In genomic region chr17:24817503-24817902, GRCm38 (mm10) we compare ENCODE assay signal across 13 mouse cellular contexts. TPM values are rescaled to one million over a fixed set of nuclear protein-coding genes. Genes with fewer than 3 reads are reported as not detected.
A peak's percentile ranks its signal among the peaks of the same experiment; 100 is the strongest.
DNase-seq lines count a peak whose midpoint lies in the region; ATAC-seq and TF ChIP-seq lines count a peak whose summit lies in the region.
"Had no signal": no experiment of that assay in that cellular context is flagged by ENCODE, and none has a peak within 500 bp of the region (broad histone marks: within the 10 kb centered on the region; RNA-seq: fewer than 3 reads in every experiment).

No protein-coding gene starts in this region.

- no peak for ATAC-seq in heart, postnatal 0 days (ENCODE audit: insufficient read depth, low read depth)
- ATAC-seq in liver, postnatal 0 days = no peak
- no peak for ATAC-seq in liver, embryonic 12.5 days
- ATAC-seq: midbrain, embryonic 16.5 days had no signal

- H3K9me3 ChIP-seq in heart, postnatal 0 days (replicated peaks; ENCODE audit: control insufficient read depth, low read length) = no peaks in the 10 kb centered on the region
- H3K9me3 ChIP-seq in liver, postnatal 0 days (ENCODE audit: low read length) = no peaks in the 10 kb centered on the region
- no peaks in the 10 kb centered on the region for H3K9me3 ChIP-seq in liver, embryonic 12.5 days (replicated peaks)
- H3K9me3 ChIP-seq: heart, embryonic 15.5 days had no signal

- no peak overlapping the region for H3K9ac ChIP-seq in heart, postnatal 0 days (replicated peaks; ENCODE audit: low read depth, low read length)
- H3K9ac ChIP-seq in liver, postnatal 0 days (replicated peaks) = no peak overlapping the region
- H3K9ac ChIP-seq in liver, embryonic 12.5 days = no peak overlapping the region
- H3K9ac ChIP-seq: heart, embryonic 15.5 days had no signal

- H3K4me1 ChIP-seq in heart, postnatal 0 days (ENCODE audit: control insufficient read depth, insufficient read depth) = no peaks in the 10 kb centered on the region
- no peaks in the 10 kb centered on the region; the same call in 1 of the 2 replicates for H3K4me1 ChIP-seq in liver, postnatal 0 days (ENCODE audit: insufficient read depth)
- H3K4me1 ChIP-seq in liver, embryonic 12.5 days = peaks cover 22% of the 10 kb centered on the region
- H3K4me1 ChIP-seq: heart, embryonic 15.5 days had no signal

- 27% methylated on average over 1 of the region's 1 CpGs for WGBS in heart, postnatal 0 days
- 44% methylated on average over 1 of the region's 1 CpGs for WGBS in liver, postnatal 0 days (ENCODE audit: insufficient replicate concordance)
- WGBS in liver, embryonic 12.5 days (ENCODE audit: insufficient replicate concordance) = 29% methylated on average over 1 of the region's 1 CpGs

- H3K36me3 ChIP-seq in heart, postnatal 0 days (replicated peaks; ENCODE audit: control insufficient read depth, insufficient read depth, low read length) = no peaks in the 10 kb centered on the region
- H3K36me3 ChIP-seq in liver, postnatal 0 days (replicated peaks; ENCODE audit: insufficient read depth, low read length) = no peaks in the 10 kb centered on the region
- H3K36me3 ChIP-seq in liver, embryonic 12.5 days = no peaks in the 10 kb centered on the region
- H3K36me3 ChIP-seq: heart, embryonic 15.5 days had no signal

- H3K27me3 ChIP-seq in heart, postnatal 0 days (ENCODE audit: control insufficient read depth, insufficient read depth, low read length) = no peaks in the 10 kb centered on the region
- H3K27me3 ChIP-seq in liver, postnatal 0 days (ENCODE audit: insufficient read depth, low read length) = no peaks in the 10 kb centered on the region
- no peaks in the 10 kb centered on the region; the same call in 1 of the 2 replicates for H3K27me3 ChIP-seq in liver, embryonic 12.5 days (replicated peaks)

- H3K4me2 ChIP-seq in heart, postnatal 0 days (ENCODE audit: low read depth, low read length) = no peak overlapping the region
- no peak overlapping the region for H3K4me2 ChIP-seq in liver, postnatal 0 days (ENCODE audit: low read depth, low read length)
- H3K4me2 ChIP-seq in liver, embryonic 12.5 days = no peak overlapping the region
- H3K4me2 ChIP-seq: heart, embryonic 15.5 days had no signal

- H3K27ac ChIP-seq in heart, postnatal 0 days (ENCODE audit: low read depth) = no peak overlapping the region
- peak overlapping the region; percentile 53 for H3K27ac ChIP-seq in liver, postnatal 0 days (ENCODE audit: low read depth)
- no peak overlapping the region for H3K27ac ChIP-seq in liver, embryonic 12.5 days
- H3K27ac ChIP-seq: heart, embryonic 15.5 days had no signal

- peak; percentile 43 for TF ChIP-seq CTCF in heart, postnatal 0 days (IDR thresholded peaks at IDR 0.05; ENCODE audit: low read depth)
- TF ChIP-seq CTCF in liver, postnatal 0 days (IDR thresholded peaks at IDR 0.05; ENCODE audit: low read depth) = peak; percentile 57

- DNase-seq in heart, postnatal 0 days (ENCODE audit: low spot score) = no peak
- no peak for DNase-seq in heart, postnatal 25 days (ENCODE audit: low spot score)
- DNase-seq in liver, postnatal 0 days = no peak
- peak; percentile 54 for DNase-seq in NIH3T3 (ENCODE audit: low read depth)
- peak; percentile 23 for DNase-seq in retina, postnatal 1 day
- no peak for DNase-seq in testis, postnatal 14 days (ENCODE audit: low spot score)
- DNase-seq: gastrocnemius, postnatal 25 days; thymus, adult 18-20 months had no signal

- no peak overlapping the region for H3K4me3 ChIP-seq in heart, postnatal 0 days (ENCODE audit: low read depth, low read length)
- H3K4me3 ChIP-seq in liver, postnatal 0 days (ENCODE audit: low read depth, low read length) = no peak overlapping the region
- H3K4me3 ChIP-seq in liver, embryonic 12.5 days = no peak overlapping the region
- H3K4me3 ChIP-seq: heart, embryonic 15.5 days had no signal

- intact Hi-C loops in heart, postnatal 25 days (cut with DNase I) = loop anchor here (1.0 kb wide), 1 partner anchor 72 kb away; no protein-coding TSS in a partner anchor

- TF ChIP-seq EP300 in heart, postnatal 0 days (IDR thresholded peaks at IDR 0.05; ENCODE audit: low read depth) = no peak
- no peak for TF ChIP-seq EP300 in liver, postnatal 0 days (IDR thresholded peaks at IDR 0.05; ENCODE audit: low read depth)

RNA-seq across cellular contexts. Expression of gene Meiob, which starts 13.4 kb away (rescaled TPM):
- not detected in 2 replicates for total RNA-seq in heart, postnatal 0 days (2014; rRNA removed; ENCODE audit: low replicate concordance)
- 0.10 TPM in 1 of 2 replicates, not detected in the other for polyA plus RNA-seq in heart, postnatal 0 days (2015; fragmentation: Nextera tagmentation; extraction: Ambion mirVana)
- total RNA-seq in heart, postnatal 25 days (2021) = not detected
- polyA plus RNA-seq in liver, postnatal 0 days (2015; fragmentation: Nextera tagmentation; extraction: Ambion mirVana) = 0.97 and 1.2 TPM in 2 replicates
- polyA plus RNA-seq in liver, embryonic 12.5 days (2016; fragmentation: Nextera tagmentation; extraction: Ambion mirVana) = 1.5 TPM in 2 replicates
- total RNA-seq: gastrocnemius, postnatal 25 days; layer of hippocampus, postnatal 10 days had no signal
- polyA plus RNA-seq: heart, embryonic 15.5 days; intestine, embryonic 14.5 days; midbrain, embryonic 16.5 days had no signal

RNA-seq across cellular contexts. Expression of gene Hagh, which starts 22.4 kb away (rescaled TPM):
- total RNA-seq in heart, postnatal 0 days (2014; rRNA removed; ENCODE audit: low replicate concordance) = 79.2 and 129 TPM in 2 replicates
- 114 and 116 TPM in 2 replicates for polyA plus RNA-seq in heart, postnatal 0 days (2015; fragmentation: Nextera tagmentation; extraction: Ambion mirVana)
- 100 to 1,000 TPM in 1 of 2 experiments, 10 to 100 TPM in 1; 97.1 to 108 TPM for total RNA-seq in heart, postnatal 25 days (2021)
- 233 and 241 TPM in 2 replicates for polyA plus RNA-seq in liver, postnatal 0 days (2015; fragmentation: Nextera tagmentation; extraction: Ambion mirVana)
- polyA plus RNA-seq in liver, embryonic 12.5 days (2016; fragmentation: Nextera tagmentation; extraction: Ambion mirVana) = 61.1 and 64.8 TPM in 2 replicates

RNA-seq across cellular contexts. Expression of gene Fahd1, which starts 32.7 kb away (rescaled TPM):
- 37.4 and 60.1 TPM in 2 replicates for total RNA-seq in heart, postnatal 0 days (2014; rRNA removed; ENCODE audit: low replicate concordance)
- 86.4 and 88.6 TPM in 2 replicates for polyA plus RNA-seq in heart, postnatal 0 days (2015; fragmentation: Nextera tagmentation; extraction: Ambion mirVana)
- 10 to 100 TPM; 88.1 to 88.6 TPM for total RNA-seq in heart, postnatal 25 days (2021)
- 84.9 and 90.0 TPM in 2 replicates for polyA plus RNA-seq in liver, postnatal 0 days (2015; fragmentation: Nextera tagmentation; extraction: Ambion mirVana)
- polyA plus RNA-seq in liver, embryonic 12.5 days (2016; fragmentation: Nextera tagmentation; extraction: Ambion mirVana) = 34.2 and 34.6 TPM in 2 replicates

RNA-seq across cellular contexts. Expression of gene Igfals, which starts 48.3 kb away (rescaled TPM):
- 1.7 TPM in 2 replicates for total RNA-seq in heart, postnatal 0 days (2014; rRNA removed; ENCODE audit: low replicate concordance)
- polyA plus RNA-seq in heart, postnatal 0 days (2015; fragmentation: Nextera tagmentation; extraction: Ambion mirVana) = 0.44 and 0.53 TPM in 2 replicates
- total RNA-seq in heart, postnatal 25 days (2021) = 1 to 10 TPM; 6.9 TPM
- polyA plus RNA-seq in liver, postnatal 0 days (2015; fragmentation: Nextera tagmentation; extraction: Ambion mirVana) = 28.0 and 32.4 TPM in 2 replicates
- polyA plus RNA-seq in liver, embryonic 12.5 days (2016; fragmentation: Nextera tagmentation; extraction: Ambion mirVana) = 5.3 and 5.4 TPM in 2 replicates
- total RNA-seq: layer of hippocampus, postnatal 10 days had no signal
- polyA plus RNA-seq: midbrain, embryonic 16.5 days had no signal

Comparison
In these comparisons a context has a peak if more than half of its experiments do, and no peak if none do; other contexts are left out.
1. DNase-seq: peak in NIH3T3 (single experiment) and retina, postnatal 1 day (single experiment); none in heart, postnatal 0 days (single experiment), heart, postnatal 25 days (single experiment), liver, postnatal 0 days (single experiment) and testis, postnatal 14 days (single experiment).